Mouse (Mus musculus): ENCODE data around the gene Mrtfb. TPM values are rescaled to one million over a fixed set of nuclear protein-coding genes. Genes with fewer than 3 reads are reported as not detected.

The Mrtfb gene
- polyA plus RNA-seq (2012; ENCODE audit: low replicate concordance), result 0.21 and 0.59 TPM in 2 replicates

DNA sequence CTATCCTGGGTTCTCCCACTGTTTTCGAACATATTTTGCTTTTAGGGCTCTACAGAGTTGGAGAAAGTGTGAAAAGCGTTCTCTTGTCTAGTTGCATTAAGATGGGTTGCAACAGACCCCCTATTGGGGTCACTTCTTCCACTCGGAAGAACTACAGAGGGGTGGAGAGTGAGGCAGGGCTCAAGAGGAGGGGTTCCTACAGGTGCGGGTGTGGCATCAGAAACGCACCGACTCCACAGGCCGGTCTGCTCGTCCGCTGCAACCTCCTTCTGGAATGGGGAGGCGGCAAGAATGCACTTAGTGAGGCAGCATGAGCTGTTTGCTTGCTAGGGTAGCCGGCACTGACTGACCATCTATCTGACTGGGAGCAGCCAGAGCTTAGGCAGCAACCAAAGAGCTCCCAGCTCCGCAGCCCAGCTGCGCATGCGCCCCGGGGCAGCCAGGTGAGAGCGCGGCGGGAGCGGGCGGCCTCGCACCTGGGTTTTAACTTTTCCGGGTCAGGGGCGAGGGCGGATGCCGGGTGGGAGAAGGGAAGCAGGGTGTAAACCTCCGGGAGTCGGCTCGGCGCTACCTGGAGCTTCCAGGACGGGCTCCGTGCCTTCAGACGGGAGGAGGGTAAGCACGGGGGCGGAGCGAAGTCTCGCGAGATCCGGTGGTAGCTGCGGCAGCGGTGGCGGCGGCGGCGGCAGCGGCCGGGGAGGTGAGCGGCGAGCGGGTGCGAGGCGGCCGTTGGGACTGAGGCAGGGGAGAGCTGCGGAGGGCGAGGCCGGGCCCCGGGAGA, at the start of gene Mrtfb:
Gene Mrtfb, plus strand, starts transcription at position 627 of the 781 bp plus-strand sequence.

Other genes starting within 250 kb of the Mrtfb start
- gene Ercc4, start 146.8 kb upstream of the Mrtfb start, polyA plus RNA-seq (2012; ENCODE audit: low replicate concordance), result 4.3 and 4.8 TPM in 2 replicates